Mouse (Mus musculus) liver, embryonic 16.5 days (tissue): Measurements from ENCODE around the gene Ramp3. TPM values are rescaled to one million over a fixed set of nuclear protein-coding genes. Genes with fewer than 3 reads are reported as not detected.
A peak's percentile ranks its signal among the peaks of the same experiment; 100 is the strongest.

ENCODE experiments used
- ATAC-seq: fragments of 200-750 bp; cut with Nextera tagmentation; 2 replicates; pipeline ENCODE4 v1.8.0; 2017; ENCODE audit warnings: low read depth, mild to moderate bottlenecking, moderate number of reproducible peaks, moderate library complexity
- H3K27ac ChIP-seq: fragments of 300-500 bp; sonication (generic); 2 replicates; pipeline ENCODE4 v1.5.1; 2014; ENCODE audit warnings: mild to moderate bottlenecking, low read length
- H3K27me3 ChIP-seq: fragments of 300-500 bp; sonication (generic); 2 replicates; pipeline ENCODE4 v1.6.1; 2014; ENCODE audit warnings: low read depth, low read length, mixed read lengths; ENCODE audit not compliant: control insufficient read depth, insufficient read depth
- H3K36me3 ChIP-seq: fragments of 300-500 bp; sonication (generic); 2 replicates; pipeline ENCODE4 v1.6.1; 2014; ENCODE audit warnings: mild to moderate bottlenecking; ENCODE audit not compliant: control insufficient read depth, insufficient read depth
- H3K4me1 ChIP-seq: fragments of 300-500 bp; sonication (generic); 2 replicates; pipeline ENCODE4 v1.6.1; 2014; ENCODE audit warnings: low read depth, low read length, mixed read lengths; ENCODE audit not compliant: control insufficient read depth
- H3K4me2 ChIP-seq: fragments of 300-500 bp; sonication (generic); 2 replicates; pipeline ENCODE4 v1.6.1; 2014; ENCODE audit warnings: low read depth, low read length, mixed read lengths
- H3K4me3 ChIP-seq: fragments of 300-500 bp; sonication (generic); 2 replicates; pipeline ENCODE4 v1.5.1; 2014; ENCODE audit warnings: low read depth, mild to moderate bottlenecking, low read length
- H3K9ac ChIP-seq: fragments of 300-500 bp; sonication (generic); 2 replicates; pipeline ENCODE4 v1.6.1; 2014; ENCODE audit warnings: low read depth, low read length
- H3K9me3 ChIP-seq: fragments of 300-500 bp; sonication (generic); replicated peaks from 2 replicates; pipeline ENCODE4 v1.6.1; 2016; ENCODE audit warnings: low read length; ENCODE audit not compliant: control insufficient read depth
- WGBS: fragments of 180-500 bp; shearing (Covaris S2); extraction: QIAGEN DNeasy Blood & Tissue Kit; methylation state at CpG from one replicate; pipeline ENCODE4 v1.1.7; 2014; ENCODE audit not compliant: insufficient replicate concordance; 5-methylcytosine and 5-hydroxymethylcytosine counted together
- polyA plus RNA-seq: library from polyadenylated mRNA; unstranded; fragments of >200 nt; fragmentation: Nextera tagmentation; extraction: Ambion mirVana; gene quantifications from 2 replicates; pipeline ENCODE4 v1.2.1, GENCODE M21; 2015

Gene Ramp3
- polyA plus RNA-seq, 1 experiment from 2014 or later = 0.31 TPM

GRCm38 (mm10) chr11:6679694-6680396 is 21.5 kb downstream of the Ramp3 start:
- H3K4me3 ChIP-seq = no peak overlapping the region
- H3K27me3 ChIP-seq = no peaks in the 10 kb centered on the region
- H3K4me1 ChIP-seq = no peaks in the 10 kb centered on the region
- no peaks in the 10 kb centered on the region for H3K36me3 ChIP-seq
- H3K4me2 ChIP-seq = peak overlapping the region; percentile 17; the same call in 1 of the 2 replicates
- no peak overlapping the region for H3K27ac ChIP-seq
- no peak for ATAC-seq
- 25% methylated on average over 17 of the region's 17 CpGs for WGBS
- 0 out of 2 replicates have a peak, but pooled peaks cover 2% of the 10 kb centered on the region for H3K9me3 ChIP-seq
- no peak overlapping the region for H3K9ac ChIP-seq

- 8% methylated on average over 10 of the region's 10 CpGs for WGBS
- no peak overlapping the region for H3K27ac ChIP-seq
- 0 out of 2 replicates have a peak, but pooled peaks cover 2% of the 10 kb centered on the region for H3K9me3 ChIP-seq
- H3K4me3 ChIP-seq = no peak overlapping the region
- H3K4me1 ChIP-seq = no peaks in the 10 kb centered on the region
- no peaks in the 10 kb centered on the region for H3K36me3 ChIP-seq
- ATAC-seq = peak; percentile 32
- peak overlapping the region; percentile 17; the same call in 1 of the 2 replicates for H3K4me2 ChIP-seq
- H3K27me3 ChIP-seq = no peaks in the 10 kb centered on the region
- H3K9ac ChIP-seq = no peak overlapping the region
Measured at GRCm38 (mm10) chr11:6680397-6680818, 22.1 kb downstream of the Ramp3 start.

GRCm38 (mm10) chr11:6684741-6685140 is 26.4 kb downstream of the Ramp3 start:
- no peak for ATAC-seq
- Histone ChIP-seq H3K4me1 (no peaks in the 10 kb centered on the region), H3K27ac (no peak overlapping the region), H3K9ac (no peak overlapping the region), H3K36me3 (no peaks in the 10 kb centered on the region), H3K4me2 (no peak overlapping the region), H3K27me3 (no peaks in the 10 kb centered on the region), H3K9me3 (0 out of 2 replicates have a peak, but pooled peaks cover 2% of the 10 kb centered on the region), H3K4me3 (no peak overlapping the region)
- WGBS = 48% methylated on average over 3 of the region's 3 CpGs

GRCm38 (mm10) chr11:6688888-6689287 is 30.6 kb downstream of the Ramp3 start:
- 49% methylated on average over 3 of the region's 3 CpGs for WGBS
- H3K4me3 ChIP-seq = no peak overlapping the region
- H3K4me2 ChIP-seq = no peak overlapping the region
- no peaks in the 10 kb centered on the region for H3K36me3 ChIP-seq
- no peaks in the 10 kb centered on the region for H3K9me3 ChIP-seq
- no peaks in the 10 kb centered on the region for H3K4me1 ChIP-seq
- no peaks in the 10 kb centered on the region for H3K27me3 ChIP-seq
- ATAC-seq = no peak
- H3K9ac ChIP-seq = no peak overlapping the region
- no peak overlapping the region for H3K27ac ChIP-seq

GRCm38 (mm10) chr11:6692341-6692740 is 34.0 kb downstream of the Ramp3 start:
- H3K27ac ChIP-seq = no peak overlapping the region
- H3K9me3 ChIP-seq = no peaks in the 10 kb centered on the region
- no peaks in the 10 kb centered on the region for H3K36me3 ChIP-seq
- H3K27me3 ChIP-seq = no peaks in the 10 kb centered on the region
- 61% methylated on average over 6 of the region's 6 CpGs for WGBS
- no peak overlapping the region for H3K4me2 ChIP-seq
- no peak for ATAC-seq
- H3K4me3 ChIP-seq = no peak overlapping the region
- H3K4me1 ChIP-seq = no peaks in the 10 kb centered on the region
- H3K9ac ChIP-seq = no peak overlapping the region

GRCm38 (mm10) chr11:6694114-6694513 is 35.8 kb downstream of the Ramp3 start:
- no peak for ATAC-seq
- Histone ChIP-seq H3K27ac (no peak overlapping the region), H3K4me1 (no peaks in the 10 kb centered on the region), H3K27me3 (no peaks in the 10 kb centered on the region), H3K36me3 (no peaks in the 10 kb centered on the region), H3K4me3 (no peak overlapping the region), H3K9ac (no peak overlapping the region), H3K9me3 (no peaks in the 10 kb centered on the region), H3K4me2 (no peak overlapping the region)
- 62% methylated on average over 10 of the region's 10 CpGs for WGBS

- H3K36me3 ChIP-seq = no peaks in the 10 kb centered on the region
- 9% methylated on average over 12 of the region's 12 CpGs for WGBS
- H3K9me3 ChIP-seq = no peaks in the 10 kb centered on the region
- H3K4me3 ChIP-seq = no peak overlapping the region
- no peak overlapping the region for H3K9ac ChIP-seq
- peak; percentile 39; the same call in 1 of the 2 replicates for ATAC-seq
- no peak overlapping the region for H3K27ac ChIP-seq
- no peaks in the 10 kb centered on the region for H3K27me3 ChIP-seq
- no peaks in the 10 kb centered on the region for H3K4me1 ChIP-seq
- H3K4me2 ChIP-seq = no peak overlapping the region
Measured at GRCm38 (mm10) chr11:6695176-6695575, 36.9 kb downstream of the Ramp3 start.

GRCm38 (mm10) chr11:6696551-6696950 is 38.2 kb downstream of the Ramp3 start:
- no peak overlapping the region for H3K9ac ChIP-seq
- no peaks in the 10 kb centered on the region for H3K27me3 ChIP-seq
- WGBS = 59% methylated on average over 8 of the region's 8 CpGs
- no peak overlapping the region for H3K4me2 ChIP-seq
- H3K27ac ChIP-seq = no peak overlapping the region
- H3K9me3 ChIP-seq = no peaks in the 10 kb centered on the region
- H3K4me1 ChIP-seq = no peaks in the 10 kb centered on the region
- ATAC-seq = no peak
- H3K36me3 ChIP-seq = no peaks in the 10 kb centered on the region
- no peak overlapping the region for H3K4me3 ChIP-seq

- no peaks in the 10 kb centered on the region for H3K4me1 ChIP-seq
- H3K27me3 ChIP-seq = no peaks in the 10 kb centered on the region
- 66% methylated on average over 10 of the region's 10 CpGs for WGBS
- H3K9me3 ChIP-seq = no peaks in the 10 kb centered on the region
- no peak overlapping the region for H3K4me2 ChIP-seq
- H3K36me3 ChIP-seq = no peaks in the 10 kb centered on the region
- H3K4me3 ChIP-seq = no peak overlapping the region
- no peak for ATAC-seq
- no peak overlapping the region for H3K9ac ChIP-seq
- H3K27ac ChIP-seq = no peak overlapping the region
Measured at GRCm38 (mm10) chr11:6697751-6698150, 39.4 kb downstream of the Ramp3 start.
